Mouse (Mus musculus) ovary, adult 2 months (tissue): ENCODE results near the gene Pja2. TPM values are rescaled to one million over a fixed set of nuclear protein-coding genes. Genes with fewer than 3 reads are reported as not detected.

Source experiments
- polyA plus RNA-seq: library from polyadenylated mRNA; depleted of rRNA; stranded (reverse); fragments of >200 nt; gene quantifications from 2 replicates; pipeline ENCODE4 v1.2.3, GENCODE M21; 2012; rRNA removed

Pja2 gene
- 13.7 and 15.3 TPM in 2 replicates for polyA plus RNA-seq

DNA sequence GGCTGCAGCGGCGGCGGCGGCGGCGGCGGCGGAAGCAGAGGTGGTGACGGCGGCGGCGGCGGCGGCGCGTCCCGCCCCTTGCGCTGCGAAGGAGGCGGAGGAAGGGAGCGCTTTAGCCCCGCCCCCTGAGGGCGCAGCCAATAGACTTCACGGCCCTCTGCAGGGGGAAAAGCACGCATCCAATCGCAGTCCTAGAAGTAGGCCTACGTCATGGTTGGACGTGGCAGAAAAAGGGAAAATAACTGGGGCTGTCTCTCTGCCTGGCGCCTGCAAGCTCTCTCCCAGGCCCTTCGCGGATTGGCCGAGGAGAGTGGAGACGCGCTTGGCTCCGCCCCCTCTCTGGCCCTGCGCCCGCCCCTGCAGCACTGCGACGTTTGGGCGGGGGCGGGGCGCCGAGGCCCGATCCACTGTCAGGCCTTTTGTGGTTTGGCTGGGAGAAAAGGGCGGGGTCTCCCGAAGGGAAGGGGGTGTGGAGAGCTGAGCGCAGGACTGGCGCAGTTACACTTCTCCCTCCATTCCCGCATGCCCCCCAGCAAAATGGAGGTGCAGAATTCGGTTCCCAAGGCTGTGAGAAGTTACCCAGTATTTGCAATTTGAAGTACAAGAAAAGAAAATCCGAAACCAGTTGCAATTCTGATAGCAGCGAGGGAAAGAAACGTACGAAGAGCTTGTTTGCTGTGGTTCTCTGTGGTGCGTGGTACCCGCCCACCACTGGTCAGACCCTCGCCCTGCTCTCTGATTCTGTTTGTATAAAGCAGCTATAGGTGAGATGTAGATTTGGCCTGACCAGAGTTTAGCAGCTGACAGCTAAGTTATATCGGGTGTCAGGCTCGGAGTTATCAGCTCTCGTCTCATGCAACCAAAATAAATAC, at the start of gene Pja2:
Gene Pja2, minus strand, starts transcription at position 19 of the 872 bp plus-strand sequence.

